Mouse (Mus musculus): ENCODE data around the gene Gm2431. TPM values are rescaled to one million over a fixed set of nuclear protein-coding genes. Genes with fewer than 3 reads are reported as not detected.

Gene Gm2431
- polyA plus RNA-seq, 1 experiment from 2014 or later: not detected

Other genes starting within 250 kb of the Gm2431 start
- gene Mob2, start 197.3 kb downstream of the Gm2431 start, polyA plus RNA-seq (2015; fragmentation: Nextera tagmentation; extraction: Ambion mirVana): 70.7 and 71.4 TPM in 2 replicates
- 2.3 and 2.7 TPM in 2 replicates for gene Dusp8, start 162.5 kb downstream of the Gm2431 start, polyA plus RNA-seq (2015; fragmentation: Nextera tagmentation; extraction: Ambion mirVana)
- not detected in 2 replicates for gene Gm45618, start 137.6 kb downstream of the Gm2431 start, polyA plus RNA-seq (2015; fragmentation: Nextera tagmentation; extraction: Ambion mirVana)
- not detected in 2 replicates for gene Gm39115, start 122.3 kb downstream of the Gm2431 start, polyA plus RNA-seq (2015; fragmentation: Nextera tagmentation; extraction: Ambion mirVana)
- gene Gm45337, start 113.7 kb downstream of the Gm2431 start, polyA plus RNA-seq (2015; fragmentation: Nextera tagmentation; extraction: Ambion mirVana): not detected in 2 replicates
- not detected in 2 replicates for gene Gm29735, start 101.2 kb downstream of the Gm2431 start, polyA plus RNA-seq (2015; fragmentation: Nextera tagmentation; extraction: Ambion mirVana)
- gene Gm4553, start 92.6 kb downstream of the Gm2431 start, polyA plus RNA-seq (2015; fragmentation: Nextera tagmentation; extraction: Ambion mirVana): not detected in 2 replicates
- gene Krtap5-2, start 82.3 kb downstream of the Gm2431 start, polyA plus RNA-seq (2015; fragmentation: Nextera tagmentation; extraction: Ambion mirVana): not detected in 2 replicates
- gene Gm10153, start 68.0 kb downstream of the Gm2431 start, polyA plus RNA-seq (2015; fragmentation: Nextera tagmentation; extraction: Ambion mirVana): not detected in 2 replicates
- gene Krtap5-3, start 57.0 kb downstream of the Gm2431 start, polyA plus RNA-seq (2015; fragmentation: Nextera tagmentation; extraction: Ambion mirVana): not detected in 2 replicates
- not detected in 2 replicates for gene Gm7579, start 46.5 kb downstream of the Gm2431 start, polyA plus RNA-seq (2015; fragmentation: Nextera tagmentation; extraction: Ambion mirVana)
- not detected in 2 replicates for gene Krtap5-5, start 28.4 kb downstream of the Gm2431 start, polyA plus RNA-seq (2015; fragmentation: Nextera tagmentation; extraction: Ambion mirVana)
- not detected in 2 replicates for gene Gm40460, start 17.3 kb downstream of the Gm2431 start, polyA plus RNA-seq (2015; fragmentation: Nextera tagmentation; extraction: Ambion mirVana)
- not detected in 2 replicates for gene Gm4559, start 16.0 kb upstream of the Gm2431 start, polyA plus RNA-seq (2015; fragmentation: Nextera tagmentation; extraction: Ambion mirVana)
- gene Krtap5-1, start 38.8 kb upstream of the Gm2431 start, polyA plus RNA-seq (2015; fragmentation: Nextera tagmentation; extraction: Ambion mirVana): not detected in 2 replicates
- gene Krtap5-4, start 45.2 kb upstream of the Gm2431 start, polyA plus RNA-seq (2015; fragmentation: Nextera tagmentation; extraction: Ambion mirVana): not detected in 2 replicates
- gene Ifitm10, start 115.4 kb upstream of the Gm2431 start, polyA plus RNA-seq (2015; fragmentation: Nextera tagmentation; extraction: Ambion mirVana): 1.1 and 1.5 TPM in 2 replicates
- not detected in 2 replicates for gene Gm49369, start 124.3 kb upstream of the Gm2431 start, polyA plus RNA-seq (2015; fragmentation: Nextera tagmentation; extraction: Ambion mirVana)
- 228 and 241 TPM in 2 replicates for gene Ctsd, start 129.7 kb upstream of the Gm2431 start, polyA plus RNA-seq (2015; fragmentation: Nextera tagmentation; extraction: Ambion mirVana)
- gene Syt8, start 176.5 kb upstream of the Gm2431 start, polyA plus RNA-seq (2015; fragmentation: Nextera tagmentation; extraction: Ambion mirVana): 1.2 and 1.4 TPM in 2 replicates
- 45.2 and 47.5 TPM in 2 replicates for gene Tnni2, start 183.5 kb upstream of the Gm2431 start, polyA plus RNA-seq (2015; fragmentation: Nextera tagmentation; extraction: Ambion mirVana)
- gene Lsp1, start 202.5 kb upstream of the Gm2431 start, polyA plus RNA-seq (2015; fragmentation: Nextera tagmentation; extraction: Ambion mirVana): 46.3 and 49.8 TPM in 2 replicates
- 60.9 and 62.3 TPM in 2 replicates for gene Tnnt3, start 240.5 kb upstream of the Gm2431 start, polyA plus RNA-seq (2015; fragmentation: Nextera tagmentation; extraction: Ambion mirVana)

Data from limb, embryonic 13.5 days (tissue).